Mouse (Mus musculus): ENCODE results near the gene Aph1a.

DNA sequence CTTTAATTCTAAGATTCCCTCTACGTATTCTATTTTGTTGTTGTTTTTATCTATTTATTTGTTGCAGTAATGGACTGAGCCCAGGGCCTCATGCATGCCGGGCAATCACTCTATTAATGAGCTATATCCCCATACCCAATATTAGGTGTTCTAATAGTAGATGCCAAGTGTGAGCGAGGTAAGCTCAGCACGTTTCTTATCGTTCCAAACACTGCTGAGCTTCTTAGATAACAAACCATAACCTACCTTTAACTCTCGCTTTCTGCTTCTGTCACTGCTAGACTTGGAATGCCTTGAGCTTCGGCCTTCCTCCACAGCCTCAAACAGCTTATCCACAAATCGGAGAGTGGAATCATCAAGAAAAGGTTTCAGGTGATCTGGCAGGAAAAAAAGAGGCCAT lies 42.5 kb upstream of the Aph1a start:
- TF ChIP-seq CTCF (IDR thresholded peaks at IDR 0.05; ENCODE audit: low read depth), result no peak
- no peak for TF ChIP-seq EP300 (IDR thresholded peaks at IDR 0.05; ENCODE audit: low read depth)
